Mouse (Mus musculus): Measurements from ENCODE around the gene Cyp8b1. TPM values are rescaled to one million over a fixed set of nuclear protein-coding genes. Genes with fewer than 3 reads are reported as not detected.

The Cyp8b1 gene
- polyA plus RNA-seq (2012; ENCODE audit: insufficient read depth, insufficient read length, missing spikeins): not detected in 2 replicates

DNA sequence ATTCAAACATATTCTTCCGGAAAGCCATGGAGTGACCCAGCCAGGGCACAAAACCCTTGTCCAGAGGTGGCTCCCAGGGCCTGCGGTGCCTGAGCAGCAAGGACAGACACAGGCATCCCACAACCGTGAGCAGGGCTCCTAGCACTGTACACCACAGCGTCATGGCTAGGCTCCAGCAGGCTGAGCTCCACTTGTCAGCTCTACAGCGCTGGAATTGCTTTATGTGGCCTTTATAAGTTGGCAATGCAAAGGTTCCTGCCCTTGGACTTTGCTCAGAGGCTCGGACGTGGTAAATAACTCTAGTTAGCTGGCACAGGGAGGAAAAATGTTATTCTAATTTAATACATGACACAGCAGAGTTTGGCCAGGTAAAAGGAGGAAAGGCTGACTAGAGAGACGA lies at the start of gene Cyp8b1:
Cyp8b1 (minus strand) TSS at position 204 of the 400 bp plus-strand sequence.
- Histone ChIP-seq H3K27ac (replicated peaks; ENCODE audit: low read depth, low read length) (no peak within 1 kb of the TSS), H3K4me3 (ENCODE audit: insufficient read depth, low read depth, low read length) (no peak within 1 kb of the TSS), H3K4me1 (ENCODE audit: control insufficient read depth, insufficient read depth, insufficient read length, low read length) (no peaks in the 10 kb centered on the region)

DNA sequence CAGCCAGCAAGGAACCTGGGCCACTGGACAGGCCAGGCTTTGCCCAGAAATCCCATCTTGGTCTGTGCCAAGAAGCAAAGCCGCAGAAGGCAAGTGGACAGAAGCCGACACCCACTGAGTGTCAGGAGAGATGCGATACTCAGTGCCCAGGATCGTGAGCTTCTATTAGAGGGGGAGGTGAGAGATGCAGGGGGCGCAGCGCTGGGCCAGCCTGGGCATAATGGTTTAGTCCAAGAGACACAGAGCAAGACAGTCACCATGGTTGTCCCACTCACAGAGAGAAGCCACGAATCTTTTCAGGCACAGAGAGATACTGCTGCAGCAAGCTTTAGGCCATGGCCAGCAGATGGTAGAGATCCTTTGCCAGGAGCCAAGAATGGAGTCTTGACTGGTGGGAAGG lies 48.8 kb upstream of the Cyp8b1 start:
- Histone ChIP-seq H3K4me3 (ENCODE audit: insufficient read depth, low read depth, low read length) (no peak overlapping the region), H3K4me1 (ENCODE audit: control insufficient read depth, insufficient read depth, insufficient read length, low read length) (peaks cover 1% of the 10 kb centered on the region; the same call in 1 of the 2 replicates), H3K27ac (replicated peaks; ENCODE audit: low read depth, low read length) (no peak overlapping the region)

DNA sequence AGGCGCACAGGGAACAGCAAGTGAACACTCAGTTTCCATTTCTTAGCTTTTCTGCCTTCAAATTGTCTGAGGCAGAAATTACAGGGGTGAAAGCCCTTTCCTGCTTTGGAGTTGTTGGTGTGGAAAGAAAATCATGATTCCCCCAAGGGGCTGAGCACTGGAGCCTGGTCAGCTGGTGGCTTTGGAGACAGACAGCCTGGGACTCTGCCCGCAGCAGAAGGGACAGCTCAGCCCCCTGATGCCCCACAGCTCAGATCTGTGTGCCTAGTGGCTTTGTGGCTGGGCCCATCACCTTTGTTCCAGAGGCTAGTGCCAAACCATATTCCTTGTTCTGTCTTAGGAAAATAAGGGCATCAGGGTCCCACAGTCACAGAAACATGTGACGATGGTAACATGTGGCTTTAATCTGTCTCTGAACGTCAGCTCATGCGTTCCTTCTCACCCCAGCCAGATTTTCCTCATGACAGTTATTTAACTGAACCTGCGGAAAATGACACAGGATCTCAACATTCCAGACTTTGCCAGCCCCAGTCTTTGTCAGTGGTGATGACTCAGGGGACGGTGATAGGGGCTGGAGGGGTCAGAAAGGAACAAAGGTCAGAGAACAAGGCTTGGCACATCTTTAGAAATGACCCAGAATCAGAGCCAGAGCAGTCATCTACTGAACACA lies 44.0 kb upstream of the Cyp8b1 start:
- Histone ChIP-seq H3K4me1 (ENCODE audit: control insufficient read depth, insufficient read depth, insufficient read length, low read length) (no peaks in the 10 kb centered on the region), H3K27ac (replicated peaks; ENCODE audit: low read depth, low read length) (peak overlapping the region; percentile 23), H3K4me3 (ENCODE audit: insufficient read depth, low read depth, low read length) (no peak overlapping the region)

DNA sequence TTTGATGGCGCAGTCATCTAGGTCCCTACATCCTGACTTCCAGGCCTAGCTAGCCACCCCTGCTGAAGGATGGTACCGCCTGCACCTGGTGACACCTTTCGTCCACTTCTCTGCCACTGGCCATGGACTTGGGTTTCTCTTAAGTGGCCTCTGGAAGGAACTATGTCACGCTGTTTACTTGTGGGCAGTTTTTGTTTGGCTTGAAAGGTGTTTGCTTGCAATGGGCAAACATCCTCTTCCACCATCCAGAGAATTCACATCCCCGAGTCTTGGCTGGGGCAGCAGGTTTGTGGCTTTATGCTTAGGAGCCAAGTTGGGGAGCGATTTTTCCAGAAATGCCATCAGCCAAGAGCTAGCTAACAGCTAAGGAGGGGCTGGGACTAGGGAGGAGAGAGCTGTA lies 36.5 kb upstream of the Cyp8b1 start:
- Histone ChIP-seq H3K27ac (replicated peaks; ENCODE audit: low read depth, low read length) (no peak overlapping the region), H3K4me3 (ENCODE audit: insufficient read depth, low read depth, low read length) (no peak overlapping the region), H3K4me1 (ENCODE audit: control insufficient read depth, insufficient read depth, insufficient read length, low read length) (peaks cover 3% of the 10 kb centered on the region; the same call in 1 of the 2 replicates)

DNA sequence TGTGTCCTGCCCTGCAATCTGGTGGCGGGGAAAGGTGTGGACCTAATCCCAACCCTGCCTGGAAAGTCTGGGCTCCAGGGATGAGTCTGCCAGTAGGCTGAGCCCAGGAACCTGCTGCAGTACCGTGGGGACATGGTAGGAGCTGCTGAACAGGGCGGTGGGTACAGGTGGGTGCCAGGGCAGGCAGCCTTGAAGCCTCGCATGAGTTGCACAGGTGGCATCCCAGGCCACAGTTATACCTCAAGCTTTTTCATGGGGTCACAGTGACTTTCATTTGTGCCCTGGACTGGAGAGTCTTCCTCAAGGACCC lies 35.0 kb upstream of the Cyp8b1 start:
- Histone ChIP-seq H3K27ac (replicated peaks; ENCODE audit: low read depth, low read length) (no peak overlapping the region), H3K4me3 (ENCODE audit: insufficient read depth, low read depth, low read length) (0 out of 2 replicates have a peak overlapping the region, but pooled peaks have one; percentile 2), H3K4me1 (ENCODE audit: control insufficient read depth, insufficient read depth, insufficient read length, low read length) (peaks cover 3% of the 10 kb centered on the region; the same call in 1 of the 2 replicates)

DNA sequence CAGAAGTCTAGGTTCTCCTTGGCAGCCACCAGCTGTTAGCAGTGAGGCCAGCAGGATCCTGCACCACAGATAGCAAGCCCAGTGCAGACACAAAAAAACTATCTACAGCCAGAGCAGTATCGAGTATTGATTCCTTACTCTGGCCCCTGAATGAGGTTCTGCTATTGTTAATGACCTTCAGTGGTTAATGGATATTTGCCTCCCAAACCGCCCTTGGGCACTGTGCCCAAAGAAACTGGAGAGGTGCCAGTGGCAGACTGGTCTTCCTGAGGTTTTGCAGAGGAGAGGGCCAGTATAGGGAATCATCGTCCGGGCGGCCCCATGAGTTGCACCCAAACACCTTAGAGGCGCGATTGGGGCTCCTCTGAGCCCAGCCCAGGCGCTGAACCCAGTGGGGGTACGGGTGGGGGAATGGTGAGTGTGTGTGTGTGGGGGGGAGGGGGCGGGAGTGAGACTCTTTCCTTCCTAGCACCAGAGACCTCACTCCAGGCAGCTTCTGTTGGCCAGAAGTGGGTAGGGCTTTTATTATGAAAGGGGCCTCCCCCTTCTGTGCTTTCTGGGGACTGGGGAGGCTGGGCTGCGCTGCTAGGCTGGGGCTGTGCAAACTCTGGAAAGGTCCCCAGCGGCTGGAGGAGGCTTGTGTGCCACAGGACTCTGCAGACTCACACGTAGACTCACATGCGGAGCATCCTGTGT lies 34.5 kb upstream of the Cyp8b1 start, which contains the start of gene Fam198a:
Fam198a (plus strand) TSS at position 571 of the 696 bp plus-strand sequence.
- Histone ChIP-seq H3K4me1 (ENCODE audit: control insufficient read depth, insufficient read depth, insufficient read length, low read length) (peaks cover 3% of the 10 kb centered on the region; the same call in 1 of the 2 replicates), H3K4me3 (ENCODE audit: insufficient read depth, low read depth, low read length) (0 out of 2 replicates have a peak within 1 kb of the TSS, but pooled peaks have one; percentile 2), H3K27ac (replicated peaks; ENCODE audit: low read depth, low read length) (no peak within 1 kb of the TSS)

DNA sequence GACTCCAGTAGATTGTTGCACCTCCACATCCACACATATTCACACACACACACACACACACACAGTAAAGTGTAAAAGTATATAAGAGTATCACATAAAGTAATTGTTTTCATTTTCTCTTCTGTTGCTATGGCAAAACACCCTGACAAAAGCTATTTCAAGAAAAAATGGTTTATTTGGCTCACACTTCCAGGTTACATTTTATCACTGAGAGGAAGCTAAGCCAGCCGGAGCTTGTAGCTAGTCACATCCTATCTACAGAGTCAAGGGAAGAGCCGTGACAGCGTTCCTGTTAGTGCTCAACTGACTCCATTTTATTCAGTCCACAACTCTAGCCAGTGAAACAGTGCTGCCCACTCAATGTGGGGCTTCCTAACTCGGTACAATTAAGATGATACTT lies 32.3 kb upstream of the Cyp8b1 start:
- Histone ChIP-seq H3K4me3 (ENCODE audit: insufficient read depth, low read depth, low read length) (no peak overlapping the region), H3K27ac (replicated peaks; ENCODE audit: low read depth, low read length) (no peak overlapping the region), H3K4me1 (ENCODE audit: control insufficient read depth, insufficient read depth, insufficient read length, low read length) (peaks cover 3% of the 10 kb centered on the region; the same call in 1 of the 2 replicates)

DNA sequence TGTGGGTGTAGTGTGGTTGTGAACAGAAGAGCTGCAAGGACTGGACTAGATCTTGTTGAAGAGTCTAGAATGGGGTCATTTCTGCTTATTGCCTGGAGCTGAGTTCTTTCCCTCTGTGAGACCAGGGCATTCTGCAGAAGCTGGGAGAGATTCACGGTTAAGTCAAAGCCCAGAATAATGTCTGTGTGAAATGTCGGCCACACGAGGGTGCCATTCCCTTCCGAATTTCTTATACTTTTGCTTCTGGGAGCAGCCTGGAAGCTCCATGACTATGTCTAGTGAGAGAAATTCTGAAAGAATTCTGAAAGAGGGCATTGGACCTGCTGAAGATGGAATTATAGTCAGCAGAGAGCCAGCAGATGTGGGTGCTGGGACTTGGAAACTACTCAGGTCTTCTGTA lies 31.7 kb upstream of the Cyp8b1 start:
- Histone ChIP-seq H3K27ac (replicated peaks; ENCODE audit: low read depth, low read length) (no peak overlapping the region), H3K4me3 (ENCODE audit: insufficient read depth, low read depth, low read length) (no peak overlapping the region)

DNA sequence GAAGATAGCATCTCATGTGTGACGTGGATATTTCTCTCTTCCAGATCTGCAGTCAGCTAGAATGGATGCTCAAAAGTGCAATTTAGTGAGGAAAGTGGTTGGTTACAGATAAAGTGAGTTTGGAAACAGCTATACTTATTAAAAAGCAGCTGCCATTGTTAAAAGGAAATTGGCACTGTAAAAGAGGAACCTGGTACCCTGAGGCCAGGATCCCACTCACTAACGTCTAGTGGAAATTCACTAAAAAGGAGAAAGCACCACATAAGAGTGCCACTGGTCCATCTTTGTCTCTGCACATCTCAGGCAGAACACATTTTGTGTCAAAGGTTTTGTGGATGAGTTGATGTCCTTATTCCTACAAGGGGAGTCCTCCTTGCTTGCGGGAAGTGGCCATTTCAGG lies 27.5 kb upstream of the Cyp8b1 start:
- no peak overlapping the region for H3K4me3 ChIP-seq (ENCODE audit: insufficient read depth, low read depth, low read length)
- no peak overlapping the region for H3K27ac ChIP-seq (replicated peaks; ENCODE audit: low read depth, low read length)
- H3K4me1 ChIP-seq (ENCODE audit: control insufficient read depth, insufficient read depth, insufficient read length, low read length): no peaks in the 10 kb centered on the region

More for the DNA sequence above, 31.7 kb upstream of the Cyp8b1 start:
- H3K4me1 ChIP-seq (ENCODE audit: control insufficient read depth, insufficient read depth, insufficient read length, low read length): peaks cover 3% of the 10 kb centered on the region; the same call in 1 of the 2 replicates

DNA sequence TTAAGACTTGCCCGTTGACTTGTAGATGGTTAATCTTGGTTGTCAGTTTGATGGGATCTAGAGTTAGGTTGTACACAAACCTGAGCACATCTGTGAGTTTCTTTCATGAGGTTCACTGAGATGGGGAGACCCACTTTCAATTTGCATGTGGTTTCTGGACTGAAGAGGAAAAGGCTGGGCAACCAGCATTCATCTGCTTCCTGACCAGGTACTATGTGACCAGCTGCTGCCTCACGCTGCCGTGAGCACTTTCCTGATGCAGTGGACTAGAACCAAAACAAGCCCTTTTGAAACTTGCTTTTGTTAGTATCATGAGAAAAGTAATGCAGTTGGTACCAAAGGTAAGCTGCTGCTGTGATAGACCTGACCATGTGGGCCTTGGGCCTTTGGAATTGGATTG lies 26.9 kb upstream of the Cyp8b1 start:
- Histone ChIP-seq H3K27ac (replicated peaks; ENCODE audit: low read depth, low read length) (no peak overlapping the region), H3K4me3 (ENCODE audit: insufficient read depth, low read depth, low read length) (no peak overlapping the region), H3K4me1 (ENCODE audit: control insufficient read depth, insufficient read depth, insufficient read length, low read length) (no peaks in the 10 kb centered on the region)

DNA sequence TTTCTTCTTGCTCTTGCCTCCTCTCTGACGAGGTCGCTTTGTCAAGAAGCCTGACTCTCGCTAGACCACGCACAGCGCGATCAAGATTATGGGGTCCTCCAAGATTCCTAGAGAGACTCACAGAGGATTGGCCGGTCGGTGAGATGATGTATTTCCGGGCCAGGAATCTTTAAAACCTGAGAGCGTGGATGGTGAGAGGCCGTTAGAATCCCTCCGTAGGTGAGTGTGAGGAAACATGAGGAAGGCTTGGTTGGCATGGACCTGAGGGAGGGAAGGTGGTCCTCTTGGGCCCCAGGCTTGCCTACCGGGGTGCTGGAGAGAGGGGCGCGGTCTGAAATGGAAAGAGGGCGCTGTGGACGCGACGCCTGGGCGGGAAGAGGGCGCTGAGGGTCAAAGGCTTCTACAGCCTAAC lies 21.8 kb upstream of the Cyp8b1 start:
- Histone ChIP-seq H3K4me1 (ENCODE audit: control insufficient read depth, insufficient read depth, insufficient read length, low read length) (no peaks in the 10 kb centered on the region), H3K4me3 (ENCODE audit: insufficient read depth, low read depth, low read length) (peak overlapping the region; percentile 53), H3K27ac (replicated peaks; ENCODE audit: low read depth, low read length) (no peak overlapping the region)

DNA sequence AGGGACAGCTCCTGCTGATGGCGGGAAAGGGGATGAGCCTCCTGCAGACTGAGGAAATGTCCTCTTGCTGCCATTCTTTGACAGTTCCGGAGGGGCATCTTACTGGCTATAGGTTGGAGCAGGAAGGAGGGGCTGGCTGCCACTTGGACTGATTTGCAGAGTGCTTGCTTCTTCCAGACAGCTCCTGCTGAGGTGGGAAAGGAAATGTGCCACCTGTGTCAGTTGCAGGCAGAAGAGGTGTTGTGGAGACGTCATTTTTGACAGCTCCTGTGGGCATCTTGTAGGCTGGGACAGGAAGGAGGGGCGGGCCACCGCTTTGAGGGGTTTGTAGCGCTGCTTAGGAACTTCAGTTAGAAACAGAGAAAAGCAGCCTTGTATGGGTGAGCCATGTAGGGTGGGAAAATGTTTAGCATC lies 21.4 kb upstream of the Cyp8b1 start:
- Histone ChIP-seq H3K27ac (replicated peaks; ENCODE audit: low read depth, low read length) (no peak overlapping the region), H3K4me3 (ENCODE audit: insufficient read depth, low read depth, low read length) (no peak overlapping the region), H3K4me1 (ENCODE audit: control insufficient read depth, insufficient read depth, insufficient read length, low read length) (no peaks in the 10 kb centered on the region)

DNA sequence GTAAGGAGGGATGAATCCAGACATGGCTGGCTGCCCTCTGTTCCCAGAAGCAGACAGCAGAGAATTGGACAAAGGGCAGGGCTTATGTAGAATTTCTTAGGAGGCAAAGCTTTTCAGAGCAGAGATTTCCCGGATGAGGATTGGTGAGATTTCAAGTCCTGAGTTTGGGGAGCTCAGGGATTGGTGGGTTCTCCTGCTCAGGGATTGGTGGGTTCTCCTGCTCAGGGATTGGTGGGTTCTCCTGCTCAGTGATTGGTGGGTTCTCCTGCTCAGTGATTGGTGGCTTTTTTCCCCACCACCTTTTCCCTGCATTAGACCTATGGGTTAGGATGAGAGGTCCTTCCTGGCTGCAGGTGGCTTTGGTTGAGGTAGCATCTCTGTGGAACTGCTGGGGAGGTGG lies 20.8 kb upstream of the Cyp8b1 start:
- no peak overlapping the region for H3K27ac ChIP-seq (replicated peaks; ENCODE audit: low read depth, low read length)
- H3K4me3 ChIP-seq (ENCODE audit: insufficient read depth, low read depth, low read length): no peak overlapping the region
- H3K4me1 ChIP-seq (ENCODE audit: control insufficient read depth, insufficient read depth, insufficient read length, low read length): no peaks in the 10 kb centered on the region

DNA sequence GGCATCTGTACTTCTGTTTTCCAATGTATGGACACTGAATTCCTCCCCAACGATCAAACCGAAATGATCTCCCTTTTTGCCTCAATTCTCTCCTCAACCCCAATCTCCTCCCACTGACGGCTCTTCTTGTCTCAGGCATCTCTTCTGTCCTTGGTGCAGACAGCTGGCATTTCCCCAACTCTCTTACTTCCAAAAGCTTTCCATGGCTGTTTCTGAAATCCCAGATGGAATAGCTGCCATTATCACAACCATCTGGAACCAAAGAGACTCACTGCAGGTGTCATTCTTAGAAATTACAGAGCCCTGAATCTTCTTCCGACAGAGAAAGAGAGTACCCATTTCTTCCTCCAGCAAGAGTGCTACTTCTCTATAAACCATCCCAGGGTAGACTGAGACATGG lies 18.8 kb upstream of the Cyp8b1 start:
- no peak overlapping the region for H3K27ac ChIP-seq (replicated peaks; ENCODE audit: low read depth, low read length)
- H3K4me3 ChIP-seq (ENCODE audit: insufficient read depth, low read depth, low read length): no peak overlapping the region
- H3K4me1 ChIP-seq (ENCODE audit: control insufficient read depth, insufficient read depth, insufficient read length, low read length): no peaks in the 10 kb centered on the region

DNA sequence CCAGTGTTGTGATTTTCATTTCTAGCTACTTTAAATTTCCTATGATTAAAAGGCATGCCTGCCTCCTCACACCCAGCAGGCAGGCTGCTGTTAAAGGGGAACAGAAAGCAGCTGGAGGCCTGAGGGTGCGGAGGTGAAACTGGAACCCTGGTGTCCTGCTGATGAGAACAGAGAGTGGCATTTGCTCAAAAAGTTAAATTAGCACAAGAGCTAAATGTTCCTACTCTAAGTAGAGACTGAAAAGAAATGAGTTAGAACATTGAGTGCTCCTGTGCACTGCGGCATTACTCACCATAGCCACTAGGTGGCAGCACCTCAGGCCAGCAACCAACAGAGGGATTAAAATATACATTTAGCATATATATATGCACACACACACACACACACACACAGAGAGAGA lies 12.4 kb upstream of the Cyp8b1 start:
- Histone ChIP-seq H3K27ac (replicated peaks; ENCODE audit: low read depth, low read length) (no peak overlapping the region), H3K4me3 (ENCODE audit: insufficient read depth, low read depth, low read length) (no peak overlapping the region), H3K4me1 (ENCODE audit: control insufficient read depth, insufficient read depth, insufficient read length, low read length) (no peaks in the 10 kb centered on the region)

DNA sequence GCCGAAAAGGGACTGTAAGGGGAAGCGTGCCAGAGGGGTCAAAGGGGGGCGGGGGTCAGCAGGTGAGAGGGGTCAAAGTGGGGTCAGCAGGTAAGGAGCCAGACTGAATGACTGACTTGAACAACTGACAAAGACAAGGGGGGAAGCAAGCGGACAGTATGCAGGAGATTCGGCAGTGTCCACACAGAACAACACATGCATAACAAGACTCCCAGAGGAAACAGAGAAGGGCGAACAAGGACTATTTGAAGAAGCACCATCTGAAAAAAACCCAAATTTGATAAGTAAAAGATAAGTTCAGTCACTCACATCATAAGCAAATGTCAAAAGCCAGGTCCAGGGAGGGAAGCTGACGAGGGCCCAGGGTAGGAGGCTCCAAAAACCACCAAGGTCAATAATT lies 11.6 kb upstream of the Cyp8b1 start:
- H3K4me1 ChIP-seq (ENCODE audit: control insufficient read depth, insufficient read depth, insufficient read length, low read length): no peaks in the 10 kb centered on the region
- no peak overlapping the region for H3K27ac ChIP-seq (replicated peaks; ENCODE audit: low read depth, low read length)
- no peak overlapping the region for H3K4me3 ChIP-seq (ENCODE audit: insufficient read depth, low read depth, low read length)
